Mouse (Mus musculus) MEL (cell line): ENCODE data around the gene Phf21a. TPM values are rescaled to one million over a fixed set of nuclear protein-coding genes. Genes with fewer than 3 reads are reported as not detected.

ENCODE experiments used
- DNase-seq: peaks from one replicate; pipeline ENCODE4 v3.0.0; 2011; ENCODE audit warnings: low read depth, low spot score
- H3K27ac ChIP-seq: 2 replicates; pipeline ENCODE4 v1.5.1; 2012; ENCODE audit warnings: low read depth, mild to moderate bottlenecking, control low read depth, low read length, moderate library complexity; ENCODE audit not compliant: control insufficient read depth
- H3K27me3 ChIP-seq, 2 experiments: fragments of 150-350 bp in 1 of 2; sonication (generic) in 1 of 2; 2 replicates each; pipeline ENCODE4 v1.6.1; 2012; ENCODE audit warnings: low read length in 2 of 2, mild to moderate bottlenecking in 2 of 2, improper control_type of control experiment in 1 of 2, moderate library complexity in 1 of 2; ENCODE audit not compliant: insufficient read depth in 2 of 2, control insufficient read depth in 1 of 2
- H3K36me3 ChIP-seq, 2 experiments: 2 replicates each; pipeline ENCODE4 v1.6.1; 2012 to 2014; ENCODE audit warnings: low read length in 2 of 2, improper control_type of control experiment in 1 of 2, inconsistent platforms in 1 of 2, mild to moderate bottlenecking in 1 of 2; ENCODE audit not compliant: insufficient read depth in 2 of 2, control insufficient read depth in 1 of 2
- H3K4me1 ChIP-seq, 2 experiments: fragments of 150-350 bp in 1 of 2; sonication (generic) in 1 of 2; 2 replicates each; pipeline ENCODE4 v1.6.1; 2012; ENCODE audit warnings: low read length in 2 of 2, improper control_type of control experiment in 1 of 2, mild to moderate bottlenecking in 1 of 2; ENCODE audit not compliant: insufficient read depth in 2 of 2, control insufficient read depth in 1 of 2
- H3K4me3 ChIP-seq, 2 experiments: fragments of 150-350 bp in 1 of 2; sonication (generic) in 1 of 2; 2 replicates each; pipeline ENCODE4 v1.5.1; 2012; ENCODE audit warnings: low read depth in 2 of 2, low read length in 2 of 2, mild to moderate bottlenecking in 2 of 2, moderate library complexity in 2 of 2, control low read depth in 1 of 2, improper control_type of control experiment in 1 of 2; ENCODE audit not compliant: control insufficient read depth in 1 of 2, insufficient read depth in 1 of 2
- H3K79me2 ChIP-seq: 2 replicates; pipeline ENCODE4 v1.6.1; 2012; ENCODE audit warnings: mild to moderate bottlenecking, low read length, moderate library complexity; ENCODE audit not compliant: control insufficient read depth, poor library complexity, insufficient read depth
- H3K9ac ChIP-seq: 2 replicates; pipeline ENCODE4 v1.6.1; 2012; ENCODE audit warnings: low read depth, mild to moderate bottlenecking, control low read depth, low read length, moderate library complexity; ENCODE audit not compliant: control insufficient read depth, poor library complexity, severe bottlenecking
- H3K9me3 ChIP-seq: fragments of 150-350 bp; sonication (generic); replicated peaks from 2 replicates; pipeline ENCODE4 v1.6.1; 2012; ENCODE audit warnings: mild to moderate bottlenecking, low read length, improper control_type of control experiment, moderate library complexity; ENCODE audit not compliant: insufficient read depth
- CHD1 ChIP-seq: IDR thresholded peaks from 2 replicates; pipeline ENCODE4 v1.6.1; 2012; ENCODE audit warnings: low read depth, mild to moderate bottlenecking, inconsistent platforms, low read length, improper control_type of control experiment
- E2F4 ChIP-seq: IDR thresholded peaks from 2 replicates; pipeline ENCODE4 v1.6.1; 2011; ENCODE audit warnings: low read depth, low read length, improper control_type of control experiment, borderline replicate concordance
- ELF1 ChIP-seq: IDR thresholded peaks from 2 replicates; pipeline ENCODE4 v1.6.1; 2014; ENCODE audit warnings: low read depth, mild to moderate bottlenecking, inconsistent platforms, low read length, improper control_type of control experiment, moderate library complexity
- EP300 ChIP-seq, 2 experiments: IDR thresholded peaks; 2 replicates each; pipeline ENCODE4 v1.6.1; 2011; ENCODE audit warnings: improper control_type of control experiment in 2 of 2, low read length in 2 of 2, low read depth in 1 of 2, mild to moderate bottlenecking in 1 of 2
- GATA1 ChIP-seq: IDR thresholded peaks from 2 replicates; pipeline ENCODE4 v1.6.1; 2011; ENCODE audit warnings: low read depth, low read length, improper control_type of control experiment
- MAFK ChIP-seq: IDR thresholded peaks from 2 replicates; pipeline ENCODE4 v1.6.1; 2011; ENCODE audit warnings: low read depth, mild to moderate bottlenecking, low read length, improper control_type of control experiment, borderline replicate concordance
- MAX ChIP-seq: IDR thresholded peaks from 2 replicates; pipeline ENCODE4 v1.6.1; 2011; ENCODE audit warnings: low read length, improper control_type of control experiment
- MAZ ChIP-seq: IDR thresholded peaks from 2 replicates; pipeline ENCODE4 v1.6.1; 2012; ENCODE audit warnings: low read depth, mild to moderate bottlenecking, inconsistent platforms, low read length, improper control_type of control experiment
- MEF2A ChIP-seq: IDR thresholded peaks from 2 replicates; pipeline ENCODE4 v1.6.1; 2014; ENCODE audit warnings: low read depth, mild to moderate bottlenecking, inconsistent platforms, low read length, improper control_type of control experiment; ENCODE audit not compliant: poor library complexity, insufficient replicate concordance, severe bottlenecking; ENCODE audit errors: extremely low read depth
- MYB ChIP-seq: IDR thresholded peaks from 2 replicates; pipeline ENCODE4 v1.6.1; 2011; ENCODE audit warnings: mild to moderate bottlenecking, low read depth, low read length, improper control_type of control experiment
- MYC ChIP-seq: IDR thresholded peaks from 2 replicates; pipeline ENCODE4 v1.6.1; 2011; ENCODE audit warnings: low read depth, mild to moderate bottlenecking, low read length, improper control_type of control experiment, moderate library complexity
- NRF1 ChIP-seq: IDR thresholded peaks from 2 replicates; pipeline ENCODE4 v1.6.1; 2014; ENCODE audit warnings: low read depth, mild to moderate bottlenecking, inconsistent platforms, low read length, improper control_type of control experiment, moderate library complexity; ENCODE audit not compliant: poor library complexity, insufficient read depth, severe bottlenecking
- POLR2A ChIP-seq, 2 experiments: IDR thresholded peaks; 2 replicates each; pipeline ENCODE4 v1.6.1; 2011 to 2012; ENCODE audit warnings: low read length in 2 of 2, mild to moderate bottlenecking in 2 of 2, control low read depth in 1 of 2, improper control_type of control experiment in 1 of 2, low read depth in 1 of 2, moderate library complexity in 1 of 2; ENCODE audit not compliant: control insufficient read depth in 1 of 2, insufficient read depth in 1 of 2, poor library complexity in 1 of 2
- RCOR1 ChIP-seq: IDR thresholded peaks from 2 replicates; pipeline ENCODE4 v1.6.1; 2012; ENCODE audit warnings: low read depth, mild to moderate bottlenecking, inconsistent platforms, low read length, improper control_type of control experiment
- TBP ChIP-seq: IDR thresholded peaks from 2 replicates; pipeline ENCODE4 v1.8.0; 2011; ENCODE audit warnings: low read depth, low read length, improper control_type of control experiment
- TCF12 ChIP-seq: IDR thresholded peaks from 2 replicates; pipeline ENCODE4 v1.6.1; 2014; ENCODE audit warnings: low read depth, mild to moderate bottlenecking, inconsistent platforms, low read length, improper control_type of control experiment, moderate library complexity
- UBTF ChIP-seq: IDR thresholded peaks from 2 replicates; pipeline ENCODE4 v1.6.1; 2012; ENCODE audit warnings: low read depth, mild to moderate bottlenecking, inconsistent platforms, low read length, improper control_type of control experiment, moderate library complexity, borderline replicate concordance; ENCODE audit not compliant: insufficient read depth
- ZC3H11A ChIP-seq: IDR thresholded peaks from 2 replicates; pipeline ENCODE4 v1.6.1; 2012; ENCODE audit warnings: low read depth, mild to moderate bottlenecking, inconsistent platforms, low read length, improper control_type of control experiment
- ZNF384 ChIP-seq: IDR thresholded peaks from 2 replicates; pipeline ENCODE4 v1.6.1; 2012; ENCODE audit warnings: low read depth, mild to moderate bottlenecking, inconsistent platforms, low read length, improper control_type of control experiment
- polyA plus RNA-seq, 2 experiments: library from polyadenylated mRNA; stranded (reverse) in 1 of 2; unstranded in 1 of 2; fragments of >175 nt in 1 of 2; fragments of >200 nt in 1 of 2; gene quantifications; 2 replicates each; pipeline versions ENCODE4 v1.2.1 to v1.2.4; 2012; ENCODE audit warnings: low replicate concordance in 2 of 2, low read depth in 1 of 2; ENCODE audit not compliant: insufficient read length in 2 of 2, insufficient read depth in 1 of 2, missing spikeins in 1 of 2
- total RNA-seq: library from RNA; depleted of rRNA; stranded (reverse); fragments of 300-350 nt; gene quantifications from 2 replicates; pipeline ENCODE4 v1.2.3, GENCODE M21; 2012

Gene Phf21a
- total and polyA plus RNA-seq, 3 experiments: 4.7 to 245 (median 15.6) TPM

- no peaks in the 10 kb centered on the region for H3K27me3 ChIP-seq
- no peak for TF ChIP-seq MAX
- TF ChIP-seq TCF12: no peak
- TF ChIP-seq E2F4: no peak
- TF ChIP-seq ZC3H11A: no peak
- TF ChIP-seq RCOR1: no peak
- no peak for TF ChIP-seq GATA1
- no peak for TF ChIP-seq UBTF
- TF ChIP-seq MYC: no peak
- TF ChIP-seq MYB: no peak
- no peak for TF ChIP-seq EP300 (IDR thresholded peaks at IDR 0.05; ENCODE audit: low read depth in 1 of 2, low read length in 2 of 2)
- no peak for TF ChIP-seq MAZ
- no peak for TF ChIP-seq MEF2A
- TF ChIP-seq ZNF384: no peak
- no peak for TF ChIP-seq NRF1
- TF ChIP-seq TBP: no peak
- peaks cover 9 to 21% of the 10 kb centered on the region in 2 experiments for H3K4me1 ChIP-seq
- no peak overlapping the region for H3K4me3 ChIP-seq
- H3K9ac ChIP-seq: no peak overlapping the region
- no peaks in the 10 kb centered on the region for H3K79me2 ChIP-seq
- peaks cover 0 to 11% of the 10 kb centered on the region in 2 experiments; a peak in 2 of 4 replicates for H3K36me3 ChIP-seq
- H3K27ac ChIP-seq: no peak overlapping the region
- no peaks in the 10 kb centered on the region for H3K9me3 ChIP-seq
- DNase-seq: no peak
Measured at GRCm38 (mm10) chr2:92388081-92388517, 295.2 kb downstream of the Phf21a start.

GRCm38 (mm10) chr2:92388891-92389641, 296.1 kb downstream of the Phf21a start:
- H3K79me2 ChIP-seq: no peaks in the 10 kb centered on the region
- no peaks in the 10 kb centered on the region for H3K27me3 ChIP-seq
- peak overlapping the region; percentile 44 to 56 for H3K4me3 ChIP-seq
- TF ChIP-seq MAFK (no peak), ELF1 (0 out of 2 replicates have a peak, but pooled peaks have one; percentile 32), CHD1 (peak; percentile 99), POLR2A (IDR thresholded peaks at IDR 0.05; ENCODE audit: control insufficient read depth in 1 of 2, insufficient read depth in 1 of 2, low read depth in 1 of 2, low read length in 2 of 2, poor library complexity in 1 of 2) (peak in 1 of 2 experiments; percentile 35; a peak in 1 of 4 replicates)
- no peaks in the 10 kb centered on the region for H3K9me3 ChIP-seq
- H3K9ac ChIP-seq: peak overlapping the region; percentile 46
- peaks cover 9 to 21% of the 10 kb centered on the region in 2 experiments for H3K4me1 ChIP-seq
- peak; percentile 81 for DNase-seq
- H3K27ac ChIP-seq: no peak overlapping the region
- peaks cover 0 to 11% of the 10 kb centered on the region in 2 experiments; a peak in 2 of 4 replicates for H3K36me3 ChIP-seq
